Mouse (Mus musculus): ENCODE measurements at regions not wholly inside any gene's neighbourhood (a gene's known extent, or its start where the extent isn't known, plus 50 kb on each side); places are given as distances from the start of the nearest gene placed in this dataset.

DNA sequence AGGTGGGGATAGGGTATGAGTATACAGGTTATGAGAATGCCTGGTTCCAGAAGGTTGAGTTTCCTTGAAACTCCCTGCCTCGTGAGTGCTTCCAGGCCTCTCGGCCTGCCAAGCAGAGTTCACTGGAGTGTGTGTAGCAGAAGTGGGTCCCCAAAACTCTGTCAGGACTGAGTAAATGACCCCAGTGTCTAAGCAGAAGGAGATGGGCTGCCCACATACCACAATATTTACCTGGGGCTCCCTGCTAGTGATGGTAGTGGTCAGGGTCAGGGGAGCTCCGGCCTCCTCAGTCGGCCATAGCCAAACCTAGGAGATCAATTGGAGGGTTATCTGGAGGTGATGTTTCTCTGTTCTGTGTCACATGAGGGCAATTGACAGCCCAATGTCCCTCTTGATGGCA lies 126.9 kb upstream of the Thpo start:
- TF ChIP-seq POLR2A (IDR thresholded peaks at IDR 0.05; ENCODE audit: borderline replicate concordance, extremely low read depth, low read depth, low read length) (no peak), CTCF (IDR thresholded peaks at IDR 0.05; ENCODE audit: insufficient read depth, low read length) (no peak)

Data from lung, adult 2 months (tissue).